Mouse (Mus musculus) limb, embryonic 14.5 days (tissue): ENCODE measurements at regions not wholly inside any gene's neighbourhood (a gene's known extent, or its start where the extent isn't known, plus 50 kb on each side); places are given as distances from the start of the nearest gene placed in this dataset.

ENCODE experiments used
- ATAC-seq: fragments of 200-750 bp; cut with Nextera tagmentation; 2 replicates; pipeline ENCODE4 v1.8.0; 2017; ENCODE audit warnings: low read depth, moderate number of reproducible peaks, moderate TSS enrichment; ENCODE audit not compliant: low FRiP score
- DNase-seq: peaks from one replicate; pipeline ENCODE4 v3.0.0-alpha.2; 2015; ENCODE audit warnings: low spot score
- H3K27ac ChIP-seq: fragments of 300-500 bp; sonication (generic); replicated peaks from 2 replicates; pipeline ENCODE4 v1.5.1; 2014; ENCODE audit warnings: low read depth, mild to moderate bottlenecking, low read length, moderate library complexity, mixed read lengths
- H3K27me3 ChIP-seq: fragments of 300-500 bp; sonication (generic); 2 replicates; pipeline ENCODE4 v1.6.1; 2014; ENCODE audit warnings: low read length, mixed read lengths; ENCODE audit not compliant: control insufficient read depth, insufficient read depth
- H3K36me3 ChIP-seq: fragments of 300-500 bp; sonication (generic); 2 replicates; pipeline ENCODE4 v1.6.1; 2014; ENCODE audit warnings: mild to moderate bottlenecking, low read length, moderate library complexity, mixed read lengths; ENCODE audit not compliant: control insufficient read depth, insufficient read depth
- H3K4me1 ChIP-seq: fragments of 300-500 bp; sonication (generic); 2 replicates; pipeline ENCODE4 v1.6.1; 2014; ENCODE audit warnings: antibody characterized with exemption, low read length, mixed read lengths; ENCODE audit not compliant: control insufficient read depth, insufficient read depth
- H3K4me2 ChIP-seq: fragments of 300-500 bp; sonication (generic); replicated peaks from 2 replicates; pipeline ENCODE4 v1.6.1; 2014; ENCODE audit warnings: low read depth, mild to moderate bottlenecking, low read length, moderate library complexity; ENCODE audit not compliant: severe bottlenecking
- H3K4me3 ChIP-seq: fragments of 300-500 bp; sonication (generic); replicated peaks from 2 replicates; pipeline ENCODE4 v1.5.1; 2014; ENCODE audit warnings: low read length
- H3K9ac ChIP-seq: fragments of 300-500 bp; sonication (generic); 2 replicates; pipeline ENCODE4 v1.6.1; 2014; ENCODE audit warnings: mild to moderate bottlenecking, low read depth, low read length, moderate library complexity; ENCODE audit not compliant: severe bottlenecking
- H3K9me3 ChIP-seq: fragments of 300-500 bp; sonication (generic); 2 replicates; pipeline ENCODE4 v1.6.1; 2016; ENCODE audit warnings: low read length; ENCODE audit not compliant: control insufficient read depth
- POLR2A ChIP-seq: fragments of 200-500 bp; IDR thresholded peaks from 2 replicates; pipeline ENCODE4 v1.8.0; 2012; ENCODE audit warnings: inconsistent platforms, mild to moderate bottlenecking, moderate library complexity, borderline replicate concordance; ENCODE audit not compliant: insufficient read depth, insufficient read length; ENCODE audit errors: extremely low read depth
- WGBS: fragments of 180-500 bp; shearing (Covaris S2); extraction: QIAGEN DNeasy Blood & Tissue Kit; methylation state at CpG from one replicate; pipeline ENCODE4 v1.1.7; 2014; 5-methylcytosine and 5-hydroxymethylcytosine counted together

GRCm38 (mm10) chr14:104827404-104827803 lies 305.0 kb upstream of the Rnf219 start:
- Histone ChIP-seq H3K9me3 (no peaks in the 10 kb centered on the region), H3K4me2 (no peak overlapping the region), H3K4me1 (no peaks in the 10 kb centered on the region), H3K36me3 (no peaks in the 10 kb centered on the region), H3K27ac (no peak overlapping the region), H3K9ac (no peak overlapping the region), H3K27me3 (no peaks in the 10 kb centered on the region), H3K4me3 (no peak overlapping the region)
- DNase-seq (no peak), ATAC-seq (no peak)
- 33% methylated on average over 4 of the region's 4 CpGs for WGBS
- TF ChIP-seq POLR2A: no peak

GRCm38 (mm10) chr14:104824926-104825325 lies 302.5 kb upstream of the Rnf219 start:
- ATAC-seq (no peak), DNase-seq (no peak)
- H3K27ac ChIP-seq: no peak overlapping the region
- H3K4me1 ChIP-seq: no peaks in the 10 kb centered on the region
- H3K4me2 ChIP-seq: no peak overlapping the region
- no peak overlapping the region for H3K4me3 ChIP-seq
- no peaks in the 10 kb centered on the region for H3K9me3 ChIP-seq
- 38% methylated on average over 1 of the region's 1 CpGs for WGBS
- TF ChIP-seq POLR2A: no peak
- no peaks in the 10 kb centered on the region for H3K27me3 ChIP-seq
- H3K9ac ChIP-seq: no peak overlapping the region
- no peaks in the 10 kb centered on the region for H3K36me3 ChIP-seq

- 70% methylated on average over 1 of the region's 1 CpGs for WGBS
- H3K4me1 ChIP-seq: no peaks in the 10 kb centered on the region
- H3K27ac ChIP-seq: no peak overlapping the region
- H3K4me3 ChIP-seq: no peak overlapping the region
- no peaks in the 10 kb centered on the region for H3K27me3 ChIP-seq
- H3K9ac ChIP-seq: no peak overlapping the region
- no peaks in the 10 kb centered on the region for H3K36me3 ChIP-seq
- no peak for TF ChIP-seq POLR2A
- ATAC-seq (no peak), DNase-seq (no peak)
- H3K4me2 ChIP-seq: no peak overlapping the region
- no peaks in the 10 kb centered on the region for H3K9me3 ChIP-seq
Observed at GRCm38 (mm10) chr14:104824224-104824623, 301.8 kb upstream of the Rnf219 start.

DNA sequence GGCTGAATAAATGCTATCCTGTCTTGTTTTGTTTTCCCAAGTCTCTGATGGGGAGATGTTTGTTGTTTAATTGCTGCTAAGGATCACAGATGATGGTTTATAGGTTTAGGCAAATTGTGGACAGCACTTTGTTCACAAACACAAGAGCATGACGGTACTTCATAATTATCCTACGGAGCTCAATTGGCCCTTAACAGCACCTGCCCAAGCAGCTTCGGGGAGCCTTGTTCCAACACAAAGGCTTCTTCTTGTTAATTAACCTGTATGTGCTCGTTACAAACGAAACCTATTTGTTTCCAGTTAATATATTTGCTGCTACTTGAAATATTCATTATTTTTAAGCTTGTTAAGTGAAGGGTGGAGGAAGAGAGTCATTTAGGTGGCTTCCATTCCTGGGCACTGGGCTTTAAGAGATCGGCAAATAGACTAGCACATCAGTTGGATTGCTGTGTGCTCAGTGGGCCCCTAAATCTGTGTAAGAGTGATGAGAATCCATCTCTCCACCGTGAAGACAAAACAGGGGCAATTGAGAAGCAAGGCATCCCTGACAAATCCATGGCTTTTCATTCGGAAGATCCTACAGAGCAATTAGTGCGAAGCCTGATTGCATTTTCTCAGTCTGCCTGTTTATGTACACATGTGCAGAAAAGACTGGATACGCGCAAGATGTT lies 299.6 kb upstream of the Rnf219 start:
- no peak overlapping the region for H3K9ac ChIP-seq
- no peak for TF ChIP-seq POLR2A
- H3K4me3 ChIP-seq: no peak overlapping the region
- no peak overlapping the region for H3K4me2 ChIP-seq
- DNase-seq (no peak), ATAC-seq (no peak)
- H3K4me1 ChIP-seq: no peaks in the 10 kb centered on the region
- H3K9me3 ChIP-seq: no peaks in the 10 kb centered on the region
- no peak overlapping the region for H3K27ac ChIP-seq
- H3K36me3 ChIP-seq: no peaks in the 10 kb centered on the region
- 58% methylated on average over 11 of the region's 11 CpGs for WGBS
- H3K27me3 ChIP-seq: no peaks in the 10 kb centered on the region

DNA sequence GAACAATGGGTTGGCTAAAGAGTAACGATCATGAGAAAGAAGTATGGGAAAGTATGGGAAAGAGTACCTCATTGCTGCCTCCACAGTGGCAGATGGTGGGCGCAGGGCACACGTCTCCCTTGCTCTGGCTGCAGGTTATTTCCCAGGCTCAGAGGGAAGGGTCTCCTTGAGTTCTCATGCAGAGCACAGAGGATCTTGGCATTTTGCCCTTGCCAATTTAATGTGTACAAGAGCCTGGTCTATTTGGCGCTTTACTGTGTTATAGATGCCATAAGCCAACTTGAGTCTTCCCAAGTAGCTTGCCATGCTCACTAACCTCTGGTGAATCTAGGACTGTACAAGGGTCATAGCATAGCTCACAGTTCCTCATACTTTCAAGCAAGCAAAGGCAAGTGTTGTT lies 296.7 kb upstream of the Rnf219 start:
- no peak for TF ChIP-seq POLR2A
- DNase-seq (no peak), ATAC-seq (no peak)
- no peaks in the 10 kb centered on the region for H3K27me3 ChIP-seq
- H3K4me3 ChIP-seq: no peak overlapping the region
- H3K36me3 ChIP-seq: no peaks in the 10 kb centered on the region
- H3K4me1 ChIP-seq: no peaks in the 10 kb centered on the region
- WGBS: 75% methylated on average over 4 of the region's 4 CpGs
- H3K9me3 ChIP-seq: no peaks in the 10 kb centered on the region
- H3K4me2 ChIP-seq: no peak overlapping the region
- H3K9ac ChIP-seq: no peak overlapping the region
- no peak overlapping the region for H3K27ac ChIP-seq
